Mouse (Mus musculus): ENCODE results near the gene Gm28043. TPM values are rescaled to one million over a fixed set of nuclear protein-coding genes. Genes with fewer than 3 reads are reported as not detected.

Gm28043 gene
- polyA plus RNA-seq, 1 experiment from 2014 or later = 0.99 TPM

- H3K36me3 ChIP-seq (ENCODE audit: insufficient read depth, low read length) = no peaks in the 10 kb centered on the region
- no peaks in the 10 kb centered on the region for H3K4me1 ChIP-seq (ENCODE audit: insufficient read depth, low read depth, low read length)
- DNase-seq (ENCODE audit: low spot score) (no peak), ATAC-seq (no peak)
- TF ChIP-seq CTCF (IDR thresholded peaks at IDR 0.05) (no peak), EP300 (IDR thresholded peaks at IDR 0.05) (no peak)
- H3K9me3 ChIP-seq (ENCODE audit: low read length) = no peaks in the 10 kb centered on the region
- H3K4me3 ChIP-seq (ENCODE audit: low read depth, low read length) = no peak overlapping the region
- no peak overlapping the region for H3K9ac ChIP-seq (replicated peaks; ENCODE audit: low read depth)
- H3K27me3 ChIP-seq (replicated peaks; ENCODE audit: insufficient read depth, low read length) = no peaks in the 10 kb centered on the region
- 76% methylated on average over 2 of the region's 2 CpGs for WGBS
- H3K4me2 ChIP-seq (replicated peaks; ENCODE audit: low read depth, low read length) = no peak overlapping the region
- H3K27ac ChIP-seq (ENCODE audit: low read length) = no peak overlapping the region
Measured at GRCm38 (mm10) chr17:29732522-29732921, 117.8 kb downstream of the Gm28043 start.

DNA sequence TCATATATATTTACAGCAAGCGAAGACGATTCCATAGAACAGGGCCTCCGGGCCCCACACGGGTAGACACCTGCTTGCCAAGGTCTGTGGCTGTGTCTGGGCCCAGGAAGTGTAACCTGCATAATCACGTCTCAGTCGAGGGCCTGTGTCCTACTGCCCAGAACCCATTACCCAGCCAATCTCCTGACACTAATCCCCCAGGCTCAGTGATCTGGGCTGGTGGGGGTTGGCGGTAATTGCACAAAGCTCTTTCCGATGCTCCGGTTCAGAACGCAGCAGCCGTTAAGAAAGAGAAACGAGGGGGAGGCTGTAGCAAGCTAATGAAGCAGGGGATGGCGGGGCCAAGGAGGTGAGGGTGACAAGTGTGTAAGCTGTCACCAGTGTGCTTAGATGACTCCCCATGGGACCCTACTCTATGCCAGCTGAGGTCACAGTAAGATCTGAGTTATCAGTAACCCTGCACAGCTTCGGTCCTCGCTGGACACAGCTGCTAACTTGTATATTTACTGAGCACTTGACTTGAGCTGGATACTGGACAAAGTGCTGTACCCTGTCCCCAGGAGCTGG is 121.9 kb downstream of the Gm28043 start:
- Histone ChIP-seq H3K9ac (replicated peaks; ENCODE audit: low read depth) (no peak overlapping the region), H3K27ac (ENCODE audit: low read length) (no peak overlapping the region), H3K4me1 (ENCODE audit: insufficient read depth, low read depth, low read length) (no peaks in the 10 kb centered on the region), H3K9me3 (ENCODE audit: low read length) (no peaks in the 10 kb centered on the region), H3K27me3 (replicated peaks; ENCODE audit: insufficient read depth, low read length) (no peaks in the 10 kb centered on the region), H3K4me3 (ENCODE audit: low read depth, low read length) (no peak overlapping the region), H3K36me3 (ENCODE audit: insufficient read depth, low read length) (no peaks in the 10 kb centered on the region), H3K4me2 (replicated peaks; ENCODE audit: low read depth, low read length) (no peak overlapping the region)
- ATAC-seq (no peak), DNase-seq (ENCODE audit: low spot score) (no peak)
- WGBS = 42% methylated on average over 15 of the region's 15 CpGs
- TF ChIP-seq CTCF (IDR thresholded peaks at IDR 0.05) (no peak), EP300 (IDR thresholded peaks at IDR 0.05) (no peak)

GRCm38 (mm10) chr17:29737849-29738804 is 123.5 kb downstream of the Gm28043 start:
- H3K4me1 ChIP-seq (ENCODE audit: insufficient read depth, low read depth, low read length) = no peaks in the 10 kb centered on the region
- no peaks in the 10 kb centered on the region for H3K27me3 ChIP-seq (replicated peaks; ENCODE audit: insufficient read depth, low read length)
- H3K4me3 ChIP-seq (ENCODE audit: low read depth, low read length) = peak overlapping the region; percentile 1; the same call in 1 of the 2 replicates
- H3K9ac ChIP-seq (replicated peaks; ENCODE audit: low read depth) = no peak overlapping the region
- no peaks in the 10 kb centered on the region for H3K36me3 ChIP-seq (ENCODE audit: insufficient read depth, low read length)
- ATAC-seq (peak; percentile 77), DNase-seq (ENCODE audit: low spot score) (peak; percentile 83)
- no peak for TF ChIP-seq EP300 (IDR thresholded peaks at IDR 0.05)
- peak; percentile 63 for TF ChIP-seq CTCF (IDR thresholded peaks at IDR 0.05)
- 17% methylated on average over 20 of the region's 22 CpGs for WGBS
- no peaks in the 10 kb centered on the region for H3K9me3 ChIP-seq (ENCODE audit: low read length)
- H3K27ac ChIP-seq (ENCODE audit: low read length) = no peak overlapping the region
- H3K4me2 ChIP-seq (replicated peaks; ENCODE audit: low read depth, low read length) = no peak overlapping the region

- ATAC-seq (no peak), DNase-seq (ENCODE audit: low spot score) (no peak)
- no peak overlapping the region for H3K4me3 ChIP-seq (ENCODE audit: low read depth, low read length)
- no peaks in the 10 kb centered on the region for H3K4me1 ChIP-seq (ENCODE audit: insufficient read depth, low read depth, low read length)
- no peak overlapping the region for H3K4me2 ChIP-seq (replicated peaks; ENCODE audit: low read depth, low read length)
- 68% methylated on average over 6 of the region's 6 CpGs for WGBS
- H3K9me3 ChIP-seq (ENCODE audit: low read length) = no peaks in the 10 kb centered on the region
- TF ChIP-seq EP300 (IDR thresholded peaks at IDR 0.05) = no peak
- TF ChIP-seq CTCF (IDR thresholded peaks at IDR 0.05) = no peak
- no peaks in the 10 kb centered on the region for H3K36me3 ChIP-seq (ENCODE audit: insufficient read depth, low read length)
- H3K9ac ChIP-seq (replicated peaks; ENCODE audit: low read depth) = no peak overlapping the region
- no peaks in the 10 kb centered on the region for H3K27me3 ChIP-seq (replicated peaks; ENCODE audit: insufficient read depth, low read length)
- H3K27ac ChIP-seq (ENCODE audit: low read length) = no peak overlapping the region
Measured at GRCm38 (mm10) chr17:29747466-29747865, 132.8 kb downstream of the Gm28043 start.

Small RNAs within 50 kb of the gene (microRNA-seq; reads per million reads assigned to microRNA genes)
- gene Mir7667 = not detected

Other genes starting within 250 kb of the Gm28043 start
- gene Pim1, start 124.1 kb upstream of the Gm28043 start, polyA plus RNA-seq (2015; fragmentation: Nextera tagmentation; extraction: Ambion mirVana) = 30.0 and 49.5 TPM in 2 replicates
- not detected in 2 replicates for gene Gm17657, start 65.2 kb upstream of the Gm28043 start, polyA plus RNA-seq (2015; fragmentation: Nextera tagmentation; extraction: Ambion mirVana)
- 5.9 and 6.7 TPM in 2 replicates for gene Tbc1d22b, start 65.1 kb upstream of the Gm28043 start, polyA plus RNA-seq (2015; fragmentation: Nextera tagmentation; extraction: Ambion mirVana)
- 0.31 and 0.76 TPM in 2 replicates for gene Tmem217, start 62.5 kb upstream of the Gm28043 start, polyA plus RNA-seq (2015; fragmentation: Nextera tagmentation; extraction: Ambion mirVana)
- gene Rnf8, start 86 bp upstream of the Gm28043 start, polyA plus RNA-seq (2015; fragmentation: Nextera tagmentation; extraction: Ambion mirVana) = 43.3 and 43.7 TPM in 2 replicates
- 79.6 and 82.3 TPM in 2 replicates for gene Cmtr1, start 45.7 kb downstream of the Gm28043 start, polyA plus RNA-seq (2015; fragmentation: Nextera tagmentation; extraction: Ambion mirVana)
- gene Ccdc167, start 102.2 kb downstream of the Gm28043 start, polyA plus RNA-seq (2015; fragmentation: Nextera tagmentation; extraction: Ambion mirVana) = 4.1 and 4.9 TPM in 2 replicates

All from lung, postnatal 0 days (tissue).